Mouse (Mus musculus): Measurements from ENCODE around the gene Chchd6. TPM values are rescaled to one million over a fixed set of nuclear protein-coding genes. Genes with fewer than 3 reads are reported as not detected.
A peak's percentile ranks its signal among the peaks of the same experiment; 100 is the strongest.

Gene Chchd6
- polyA plus RNA-seq, 1 experiment: 28.8 TPM

GRCm38 (mm10) chr6:89614596-89615372 lies 19.3 kb upstream of the Chchd6 start:
- Histone ChIP-seq H3K79me3 (ENCODE audit: low read depth) (no peaks in the 10 kb centered on the region), H3K79me2 (ENCODE audit: control insufficient read depth, insufficient read depth) (no peaks in the 10 kb centered on the region), H3K36me3 (ENCODE audit: control insufficient read depth, insufficient read depth) (no peaks in the 10 kb centered on the region), H3K27me3 (ENCODE audit: control insufficient read depth, insufficient read depth, insufficient read length) (peaks cover 12% of the 10 kb centered on the region), H3K4me3 (ENCODE audit: insufficient read depth, poor library complexity, severe bottlenecking) (no peak overlapping the region), H3ac (ENCODE audit: control insufficient read depth, insufficient read length, low read depth) (no peak overlapping the region)
- no peak for TF ChIP-seq MAX (IDR thresholded peaks at IDR 0.05)
- TF ChIP-seq FOSL1 (IDR thresholded peaks at IDR 0.05; ENCODE audit: insufficient read depth, low read length, poor library complexity, severe bottlenecking): no peak
- TF ChIP-seq MYOD1 (IDR thresholded peaks at IDR 0.05; ENCODE audit: control insufficient read depth, insufficient read length, low read depth): no peak
- no peak for TF ChIP-seq MYOG (IDR thresholded peaks at IDR 0.05; ENCODE audit: control insufficient read depth, extremely low read depth, insufficient read length)
- TF ChIP-seq CEBPB (IDR thresholded peaks at IDR 0.05; ENCODE audit: low read depth): no peak
- TF ChIP-seq CTCF (IDR thresholded peaks at IDR 0.05; ENCODE audit: control insufficient read depth, insufficient read depth, insufficient read length): no peak

GRCm38 (mm10) chr6:89614107-89614471 lies 18.6 kb upstream of the Chchd6 start:
- Histone ChIP-seq H3K79me3 (ENCODE audit: low read depth) (no peaks in the 10 kb centered on the region), H3K36me3 (ENCODE audit: control insufficient read depth, insufficient read depth) (no peaks in the 10 kb centered on the region), H3ac (ENCODE audit: control insufficient read depth, insufficient read length, low read depth) (no peak overlapping the region), H3K27me3 (ENCODE audit: control insufficient read depth, insufficient read depth, insufficient read length) (peaks cover 12% of the 10 kb centered on the region), H3K79me2 (ENCODE audit: control insufficient read depth, insufficient read depth) (no peaks in the 10 kb centered on the region), H3K4me3 (ENCODE audit: insufficient read depth, poor library complexity, severe bottlenecking) (no peak overlapping the region)
- TF ChIP-seq CEBPB (IDR thresholded peaks at IDR 0.05; ENCODE audit: low read depth) (no peak), MAX (IDR thresholded peaks at IDR 0.05) (no peak), USF1 (IDR thresholded peaks at IDR 0.05; ENCODE audit: low read depth) (no peak), FOSL1 (IDR thresholded peaks at IDR 0.05; ENCODE audit: insufficient read depth, low read length, poor library complexity, severe bottlenecking) (no peak), MYOG (IDR thresholded peaks at IDR 0.05; ENCODE audit: control insufficient read depth, extremely low read depth, insufficient read length) (no peak), MYOD1 (IDR thresholded peaks at IDR 0.05; ENCODE audit: control insufficient read depth, insufficient read length, low read depth) (no peak), CTCF (IDR thresholded peaks at IDR 0.05; ENCODE audit: control insufficient read depth, insufficient read depth, insufficient read length) (no peak)

GRCm38 (mm10) chr6:89613336-89614106 lies 18.1 kb upstream of the Chchd6 start:
- TF ChIP-seq CTCF (IDR thresholded peaks at IDR 0.05; ENCODE audit: control insufficient read depth, insufficient read depth, insufficient read length): no peak
- Histone ChIP-seq H3K36me3 (ENCODE audit: control insufficient read depth, insufficient read depth) (no peaks in the 10 kb centered on the region), H3K27me3 (ENCODE audit: control insufficient read depth, insufficient read depth, insufficient read length) (peaks cover 12% of the 10 kb centered on the region), H3K79me2 (ENCODE audit: control insufficient read depth, insufficient read depth) (no peaks in the 10 kb centered on the region), H3K79me3 (ENCODE audit: low read depth) (no peaks in the 10 kb centered on the region), H3ac (ENCODE audit: control insufficient read depth, insufficient read length, low read depth) (no peak overlapping the region), H3K4me3 (ENCODE audit: insufficient read depth, poor library complexity, severe bottlenecking) (no peak overlapping the region)

GRCm38 (mm10) chr6:89607999-89608398 lies 12.5 kb upstream of the Chchd6 start:
- Histone ChIP-seq H3K36me3 (ENCODE audit: control insufficient read depth, insufficient read depth) (no peaks in the 10 kb centered on the region), H3K79me3 (ENCODE audit: low read depth) (no peaks in the 10 kb centered on the region), H3K4me3 (ENCODE audit: insufficient read depth, poor library complexity, severe bottlenecking) (no peak overlapping the region), H3K79me2 (ENCODE audit: control insufficient read depth, insufficient read depth) (no peaks in the 10 kb centered on the region), H3ac (ENCODE audit: control insufficient read depth, insufficient read length, low read depth) (no peak overlapping the region), H3K27me3 (ENCODE audit: control insufficient read depth, insufficient read depth, insufficient read length) (no peaks in the 10 kb centered on the region)
- TF ChIP-seq CTCF (IDR thresholded peaks at IDR 0.05; ENCODE audit: control insufficient read depth, insufficient read depth, insufficient read length): no peak
- TF ChIP-seq MYOG (IDR thresholded peaks at IDR 0.05; ENCODE audit: control insufficient read depth, extremely low read depth, insufficient read length): no peak
- TF ChIP-seq USF1 (IDR thresholded peaks at IDR 0.05; ENCODE audit: low read depth): no peak
- no peak for TF ChIP-seq MAX (IDR thresholded peaks at IDR 0.05)
- no peak for TF ChIP-seq CEBPB (IDR thresholded peaks at IDR 0.05; ENCODE audit: low read depth)
- no peak for TF ChIP-seq MYOD1 (IDR thresholded peaks at IDR 0.05; ENCODE audit: control insufficient read depth, insufficient read length, low read depth)
- no peak for TF ChIP-seq FOSL1 (IDR thresholded peaks at IDR 0.05; ENCODE audit: insufficient read depth, low read length, poor library complexity, severe bottlenecking)

GRCm38 (mm10) chr6:89606096-89606495 lies 10.6 kb upstream of the Chchd6 start:
- no peaks in the 10 kb centered on the region for H3K79me2 ChIP-seq (ENCODE audit: control insufficient read depth, insufficient read depth)
- H3ac ChIP-seq (ENCODE audit: control insufficient read depth, insufficient read length, low read depth): no peak overlapping the region
- H3K79me3 ChIP-seq (ENCODE audit: low read depth): no peaks in the 10 kb centered on the region
- no peak overlapping the region for H3K4me3 ChIP-seq (ENCODE audit: insufficient read depth, poor library complexity, severe bottlenecking)
- no peak for TF ChIP-seq CTCF (IDR thresholded peaks at IDR 0.05; ENCODE audit: control insufficient read depth, insufficient read depth, insufficient read length)
- no peak for TF ChIP-seq FOSL1 (IDR thresholded peaks at IDR 0.05; ENCODE audit: insufficient read depth, low read length, poor library complexity, severe bottlenecking)
- TF ChIP-seq MYOG (IDR thresholded peaks at IDR 0.05; ENCODE audit: control insufficient read depth, extremely low read depth, insufficient read length): no peak
- no peak for TF ChIP-seq MAX (IDR thresholded peaks at IDR 0.05)
- no peak for TF ChIP-seq MYOD1 (IDR thresholded peaks at IDR 0.05; ENCODE audit: control insufficient read depth, insufficient read length, low read depth)
- peak; percentile 9 for TF ChIP-seq USF1 (IDR thresholded peaks at IDR 0.05; ENCODE audit: low read depth)
- H3K36me3 ChIP-seq (ENCODE audit: control insufficient read depth, insufficient read depth): no peaks in the 10 kb centered on the region
- H3K27me3 ChIP-seq (ENCODE audit: control insufficient read depth, insufficient read depth, insufficient read length): no peaks in the 10 kb centered on the region

Measured in C2C12 (cell line).